Mouse (Mus musculus): ENCODE results near the gene Ces3b. TPM values are rescaled to one million over a fixed set of nuclear protein-coding genes. Genes with fewer than 3 reads are reported as not detected.
"Not testable (repeated sequence)": the region's sequence is repeated elsewhere in the genome, so short reads cannot be mapped to it uniquely, and the experiment has no call there.

Ces3b gene
- polyA plus RNA-seq (2016; fragmentation: Nextera tagmentation; extraction: Ambion mirVana), result not detected in 2 replicates

- no peaks in the 10 kb centered on the region for H3K9me3 ChIP-seq
- 82% methylated on average over 7 of the region's 7 CpGs for WGBS
- no peaks in the 10 kb centered on the region for H3K36me3 ChIP-seq (replicated peaks)
- no peaks in the 10 kb centered on the region for H3K4me1 ChIP-seq
- no peak within 1 kb of the TSS for H3K27ac ChIP-seq
- H3K27me3 ChIP-seq (ENCODE audit: poor library complexity, severe bottlenecking), result no peaks in the 10 kb centered on the region
- DNase-seq (ENCODE audit: extremely low spot score, low spot score), result no peak
- no peak within 1 kb of the TSS for H3K4me3 ChIP-seq
These were observed at the start of gene Ces3b for GRCm38 (mm10) chr8:105083449-105084050. TSS of gene Ces3b (plus strand) at chr8:105083753.

DNA sequence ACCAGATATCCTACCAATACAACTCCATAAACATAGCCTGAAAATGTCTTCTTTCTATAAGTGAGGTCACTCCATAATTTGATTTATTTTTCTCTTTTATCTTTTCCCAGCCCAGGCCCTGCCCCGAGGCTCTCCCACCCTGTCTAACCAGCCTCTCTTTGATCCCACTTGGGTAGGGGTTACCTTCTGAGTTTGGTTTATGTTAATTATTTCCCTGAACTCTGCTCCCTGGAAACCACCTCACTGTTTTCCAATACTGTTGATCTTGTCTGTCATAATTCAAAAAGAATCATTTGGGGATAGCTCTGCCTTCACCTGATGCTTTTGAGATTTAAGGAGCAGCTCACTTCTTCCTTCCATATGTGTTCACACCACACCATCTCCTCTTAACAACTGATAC is 40.0 kb upstream of the Ces3b start:
- no peaks in the 10 kb centered on the region for H3K36me3 ChIP-seq (replicated peaks)
- no peak overlapping the region for H3K4me3 ChIP-seq
- H3K9me3 ChIP-seq, result no peaks in the 10 kb centered on the region; the same call in 1 of the 2 replicates
- no peak for DNase-seq (ENCODE audit: extremely low spot score, low spot score)
- H3K27ac ChIP-seq, result no peak overlapping the region
- H3K27me3 ChIP-seq (ENCODE audit: poor library complexity, severe bottlenecking), result no peaks in the 10 kb centered on the region
- WGBS, result 73% methylated on average over 1 of the region's 1 CpGs
- H3K4me1 ChIP-seq, result no peaks in the 10 kb centered on the region

DNA sequence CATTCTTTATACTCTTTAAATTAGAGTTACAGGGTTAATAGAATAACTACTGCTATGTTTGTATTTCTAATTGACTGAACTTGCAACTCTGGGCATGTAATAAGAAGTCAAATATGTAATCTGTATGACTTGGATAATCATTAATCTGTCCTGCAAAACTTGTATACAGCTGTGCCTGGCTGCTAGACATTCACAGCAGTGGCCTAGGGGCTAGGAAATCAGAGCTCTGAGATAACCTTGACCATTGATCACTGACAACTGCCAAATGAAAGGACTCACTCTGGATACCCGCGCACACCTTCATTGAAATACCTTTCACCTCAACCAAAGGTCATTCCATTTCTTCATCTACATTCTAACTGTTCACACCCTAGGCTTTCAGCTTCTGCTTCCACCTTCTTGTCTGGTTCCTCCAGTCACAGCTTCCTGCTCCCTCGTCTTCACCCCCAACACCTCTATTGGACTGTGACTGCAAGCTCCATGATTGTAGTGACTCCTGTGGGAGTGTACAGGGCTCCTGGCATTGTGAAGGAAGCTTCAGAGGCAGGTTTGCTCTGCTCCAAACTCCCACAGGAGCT is 37.6 kb upstream of the Ces3b start:
- Histone ChIP-seq H3K4me1 (no peaks in the 10 kb centered on the region), H3K27me3 (ENCODE audit: poor library complexity, severe bottlenecking) (no peaks in the 10 kb centered on the region), H3K27ac (no peak overlapping the region), H3K9me3 (no peaks in the 10 kb centered on the region), H3K36me3 (replicated peaks) (no peaks in the 10 kb centered on the region), H3K4me3 (no peak overlapping the region)
- 76% methylated on average over 3 of the region's 3 CpGs for WGBS
- no peak for DNase-seq (ENCODE audit: extremely low spot score, low spot score)

- no peak for DNase-seq (ENCODE audit: extremely low spot score, low spot score)
- no peaks in the 10 kb centered on the region for H3K4me1 ChIP-seq
- WGBS, result 83% methylated on average over 3 of the region's 3 CpGs
- no peak within 1 kb of the TSS for H3K27ac ChIP-seq
- H3K36me3 ChIP-seq (replicated peaks), result no peaks in the 10 kb centered on the region
- H3K4me3 ChIP-seq, result no peak within 1 kb of the TSS
- H3K9me3 ChIP-seq, result no peaks in the 10 kb centered on the region
- H3K27me3 ChIP-seq (ENCODE audit: poor library complexity, severe bottlenecking), result no peaks in the 10 kb centered on the region
These were observed 35.1 kb upstream of the Ces3b start, which contains the start of gene Ces3a for GRCm38 (mm10) chr8:105048371-105048854. TSS of gene Ces3a (plus strand) at chr8:105048601.

GRCm38 (mm10) chr8:105056211-105056610 is 27.3 kb upstream of the Ces3b start:
- Histone ChIP-seq H3K27me3 (ENCODE audit: poor library complexity, severe bottlenecking) (no peaks in the 10 kb centered on the region), H3K27ac (no peak overlapping the region), H3K9me3 (no peaks in the 10 kb centered on the region), H3K36me3 (replicated peaks) (no peaks in the 10 kb centered on the region), H3K4me3 (no peak overlapping the region), H3K4me1 (no peaks in the 10 kb centered on the region)
- no peak for DNase-seq (ENCODE audit: extremely low spot score, low spot score)
- 95% methylated on average over 4 of the region's 4 CpGs for WGBS

DNA sequence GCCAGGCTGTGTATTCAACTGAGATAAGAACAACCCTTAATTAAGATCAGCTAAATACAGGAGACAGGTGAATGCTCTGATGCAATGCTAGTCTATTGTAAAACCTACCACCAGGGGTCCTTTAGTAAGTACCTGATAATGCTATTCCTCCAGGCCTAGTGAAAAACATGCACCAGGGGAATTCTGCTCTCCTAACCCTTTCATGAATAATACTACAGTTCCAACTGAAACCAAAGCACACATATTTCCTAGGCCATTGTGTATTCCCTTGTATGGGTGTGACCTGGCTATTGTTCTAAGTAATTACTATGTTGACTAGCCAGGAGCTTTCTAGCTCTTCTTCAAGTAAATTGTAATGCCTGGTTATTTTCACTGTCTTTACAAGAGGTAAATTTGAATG is 23.5 kb upstream of the Ces3b start:
- Histone ChIP-seq H3K36me3 (replicated peaks) (no peaks in the 10 kb centered on the region), H3K27me3 (ENCODE audit: poor library complexity, severe bottlenecking) (no peaks in the 10 kb centered on the region), H3K9me3 (no peaks in the 10 kb centered on the region; the same call in 1 of the 2 replicates), H3K4me3 (no peak overlapping the region), H3K27ac (no peak overlapping the region), H3K4me1 (no peaks in the 10 kb centered on the region)
- DNase-seq (ENCODE audit: extremely low spot score, low spot score), result no peak

DNA sequence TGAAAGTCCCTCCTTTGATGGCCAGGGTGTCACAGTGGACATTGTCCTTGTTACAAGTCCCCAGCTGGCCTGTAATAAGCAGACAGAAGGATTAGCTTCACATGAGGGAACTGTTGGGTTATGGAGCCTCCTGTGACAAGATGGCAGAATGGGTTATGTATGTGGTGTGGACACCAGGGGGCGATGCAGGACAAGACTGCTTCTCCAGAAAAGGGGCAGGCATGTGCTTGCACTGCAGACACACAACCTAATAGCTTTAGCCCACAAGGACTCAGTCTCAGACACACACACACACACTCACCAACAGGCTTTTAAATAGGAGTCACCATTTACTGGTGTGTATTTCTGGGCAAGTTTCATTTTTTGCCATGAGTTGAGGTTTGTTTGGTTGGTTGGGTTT is 16.8 kb upstream of the Ces3b start:
- no peak overlapping the region for H3K27ac ChIP-seq
- 13% methylated on average over 1 of the region's 1 CpGs for WGBS
- no peaks in the 10 kb centered on the region for H3K36me3 ChIP-seq (replicated peaks)
- no peaks in the 10 kb centered on the region for H3K4me1 ChIP-seq
- peak; percentile 47 for DNase-seq (ENCODE audit: extremely low spot score, low spot score)
- H3K4me3 ChIP-seq, result no peak overlapping the region
- no peaks in the 10 kb centered on the region for H3K27me3 ChIP-seq (ENCODE audit: poor library complexity, severe bottlenecking)
- no peaks in the 10 kb centered on the region; the same call in 1 of the 2 replicates for H3K9me3 ChIP-seq

DNA sequence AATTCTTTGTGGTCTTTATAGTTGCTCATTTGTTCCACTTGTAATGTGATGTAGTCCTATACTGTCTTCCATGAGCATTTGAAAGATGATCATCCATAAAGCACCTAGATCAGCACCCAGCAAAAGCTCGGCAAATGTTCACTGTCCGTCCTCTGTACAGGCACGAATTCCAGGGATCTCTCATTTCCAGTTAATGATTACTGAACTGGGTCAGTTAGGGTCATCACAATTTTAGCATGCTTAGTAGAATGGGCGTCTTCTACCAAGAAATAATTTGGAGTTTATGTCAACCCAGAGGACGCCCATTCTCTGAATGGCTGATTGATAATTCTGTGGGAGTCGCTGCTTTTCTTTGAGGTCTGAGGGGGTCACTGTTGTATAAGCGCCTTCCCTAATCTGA is 15.6 kb upstream of the Ces3b start:
- not testable (repeated sequence) for H3K4me1 ChIP-seq
- WGBS, result 82% methylated on average over 7 of the region's 7 CpGs

DNA sequence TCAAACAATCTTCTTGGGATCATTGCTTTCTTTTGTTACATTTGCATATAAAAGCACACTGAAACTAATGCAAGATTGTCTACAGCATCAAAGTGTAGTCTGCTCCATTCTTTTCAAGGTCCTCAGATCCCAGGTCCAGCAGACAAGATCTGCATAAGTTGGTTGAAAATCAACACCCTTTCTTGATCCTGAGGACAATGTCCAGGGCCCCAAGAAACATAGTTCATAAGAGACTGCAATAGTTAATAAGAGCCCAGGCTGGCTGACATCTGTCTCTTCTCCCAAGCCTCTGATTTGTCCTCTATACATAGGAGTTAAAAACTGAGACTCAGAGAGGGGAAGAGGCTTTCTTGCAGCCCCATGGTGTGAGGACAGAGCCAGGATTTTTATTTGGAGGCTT is 14.6 kb upstream of the Ces3b start:
- Histone ChIP-seq H3K9me3 (no peaks in the 10 kb centered on the region; the same call in 1 of the 2 replicates), H3K36me3 (replicated peaks) (no peaks in the 10 kb centered on the region), H3K27me3 (ENCODE audit: poor library complexity, severe bottlenecking) (no peaks in the 10 kb centered on the region), H3K27ac (no peak overlapping the region), H3K4me3 (no peak overlapping the region), H3K4me1 (no peaks in the 10 kb centered on the region)
- no peak for DNase-seq (ENCODE audit: extremely low spot score, low spot score)

More for the DNA sequence above, 15.6 kb upstream of the Ces3b start:
- not testable (repeated sequence) for H3K36me3 ChIP-seq (replicated peaks); H3K27me3 ChIP-seq (ENCODE audit: poor library complexity, severe bottlenecking); H3K27ac ChIP-seq; DNase-seq (ENCODE audit: extremely low spot score, low spot score); H3K4me3 ChIP-seq; H3K9me3 ChIP-seq

DNA sequence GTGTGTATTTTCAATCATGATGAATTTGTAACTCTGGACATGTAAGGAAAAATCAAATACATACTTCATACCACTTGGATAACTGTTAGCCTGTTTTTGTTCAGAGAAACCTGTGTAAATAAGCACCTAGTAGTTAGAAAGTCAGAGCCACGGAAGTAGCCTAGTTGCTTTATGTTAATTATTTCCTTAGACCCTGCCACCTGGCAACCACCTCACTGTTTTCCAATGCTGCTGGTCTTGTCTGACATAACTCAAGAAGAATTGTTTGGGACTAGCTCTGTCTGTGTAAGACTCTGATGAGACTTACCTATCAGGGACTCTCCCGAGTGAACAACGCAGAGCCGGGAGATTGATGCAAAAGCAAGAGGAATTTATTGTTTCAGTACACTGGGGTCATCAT is 7.0 kb upstream of the Ces3b start:
- Histone ChIP-seq H3K4me3 (no peak overlapping the region), H3K36me3 (replicated peaks) (no peaks in the 10 kb centered on the region), H3K27ac (no peak overlapping the region), H3K27me3 (ENCODE audit: poor library complexity, severe bottlenecking) (no peaks in the 10 kb centered on the region), H3K9me3 (peaks cover 7% of the 10 kb centered on the region; the same call in 1 of the 2 replicates), H3K4me1 (no peaks in the 10 kb centered on the region)
- DNase-seq (ENCODE audit: extremely low spot score, low spot score), result no peak
- WGBS, result 92% methylated on average over 4 of the region's 4 CpGs

GRCm38 (mm10) chr8:105077071-105077470 is 6.5 kb upstream of the Ces3b start:
- H3K27ac ChIP-seq, result no peak overlapping the region
- H3K36me3 ChIP-seq (replicated peaks), result no peaks in the 10 kb centered on the region
- no peak overlapping the region for H3K4me3 ChIP-seq
- no peak for DNase-seq (ENCODE audit: extremely low spot score, low spot score)
- no peaks in the 10 kb centered on the region for H3K4me1 ChIP-seq
- H3K9me3 ChIP-seq, result peaks cover 7% of the 10 kb centered on the region; the same call in 1 of the 2 replicates
- no peaks in the 10 kb centered on the region for H3K27me3 ChIP-seq (ENCODE audit: poor library complexity, severe bottlenecking)
- 76% methylated on average over 6 of the region's 6 CpGs for WGBS

GRCm38 (mm10) chr8:105078591-105078990 is 5.0 kb upstream of the Ces3b start:
- Histone ChIP-seq H3K36me3 (replicated peaks) (no peaks in the 10 kb centered on the region), H3K4me1 (no peaks in the 10 kb centered on the region), H3K27ac (no peak overlapping the region), H3K9me3 (peaks cover 7% of the 10 kb centered on the region; the same call in 1 of the 2 replicates), H3K4me3 (no peak overlapping the region), H3K27me3 (ENCODE audit: poor library complexity, severe bottlenecking) (no peaks in the 10 kb centered on the region)
- WGBS, result 86% methylated on average over 5 of the region's 5 CpGs
- DNase-seq (ENCODE audit: extremely low spot score, low spot score), result no peak

DNA sequence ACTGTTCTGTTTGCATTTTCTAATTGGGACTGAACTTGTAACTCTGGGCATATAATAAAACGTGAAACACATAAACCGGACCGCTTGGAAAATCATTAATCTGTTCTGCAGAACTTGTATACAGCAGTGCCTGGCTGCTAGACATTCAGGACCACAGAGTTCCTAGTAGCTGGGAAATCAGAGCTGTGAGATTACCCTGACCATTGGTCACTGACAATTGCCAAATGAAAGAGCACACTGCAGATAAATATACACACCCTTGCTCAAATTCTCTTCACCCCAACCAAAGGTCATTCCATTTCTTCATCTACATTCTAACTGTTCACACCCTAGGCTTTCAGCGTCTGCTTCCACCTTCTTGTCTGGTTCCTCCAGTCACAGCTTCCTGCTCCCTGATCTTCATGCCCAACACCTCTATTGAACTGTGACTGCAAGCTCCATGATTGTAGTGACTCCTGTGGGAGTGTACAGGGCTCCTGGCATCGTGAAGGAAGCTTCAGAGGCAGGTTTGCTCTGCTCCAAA is 2.7 kb upstream of the Ces3b start:
- no peak overlapping the region for H3K27ac ChIP-seq
- H3K36me3 ChIP-seq (replicated peaks), result no peaks in the 10 kb centered on the region
- no peaks in the 10 kb centered on the region for H3K27me3 ChIP-seq (ENCODE audit: poor library complexity, severe bottlenecking)
- H3K9me3 ChIP-seq, result peaks cover 7% of the 10 kb centered on the region; the same call in 1 of the 2 replicates
- 78% methylated on average over 5 of the region's 5 CpGs for WGBS
- DNase-seq (ENCODE audit: extremely low spot score, low spot score), result no peak
- H3K4me3 ChIP-seq, result no peak overlapping the region
- no peaks in the 10 kb centered on the region for H3K4me1 ChIP-seq
